Mouse (Mus musculus) frontal cortex, postnatal 25 days (tissue): ENCODE results near the gene Troap.

Experiments
- DNase-seq, 2 experiments: peaks; one replicate each; pipeline ENCODE4 v3.0.0; 2022; ENCODE audit warnings: low spot score in 2 of 2

The Troap gene

DNA sequence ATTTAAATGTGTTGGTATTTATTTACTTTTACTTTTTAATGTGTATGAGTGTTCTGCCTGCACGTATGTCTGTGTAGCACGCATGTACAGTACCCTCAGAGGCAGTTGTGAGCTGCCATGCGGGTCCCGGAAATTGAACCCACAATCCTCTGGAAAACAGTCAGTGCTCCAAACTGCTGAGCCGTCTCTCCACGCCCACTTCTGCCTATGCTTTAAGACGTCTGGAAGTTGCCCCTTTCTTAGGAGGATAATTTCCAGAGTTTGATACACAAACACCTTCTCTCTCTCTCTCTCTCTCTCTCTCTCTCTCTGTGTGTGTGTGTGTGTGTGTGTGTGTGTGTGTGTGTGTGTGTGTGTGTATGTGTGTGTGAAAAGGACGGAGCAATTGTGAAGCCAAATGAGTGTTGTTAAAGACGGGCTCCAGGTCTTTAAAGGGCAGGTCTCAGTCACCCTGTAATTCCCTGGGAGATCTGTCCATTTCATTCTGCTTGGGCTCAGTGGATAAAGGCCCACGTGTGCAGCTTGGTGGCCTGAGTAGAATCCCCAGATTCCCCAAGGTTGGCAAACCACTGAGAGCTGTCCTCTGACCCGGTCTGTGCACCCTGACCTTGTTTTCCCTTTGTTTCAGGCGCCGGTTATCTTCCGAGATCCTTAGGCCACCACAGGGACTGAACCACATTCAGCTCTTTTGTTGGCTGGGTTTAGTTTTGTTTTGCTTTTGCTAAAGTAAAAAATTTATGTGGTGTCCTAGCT is 40.1 kb downstream of the Troap start:
- DNase-seq: no peak

DNA sequence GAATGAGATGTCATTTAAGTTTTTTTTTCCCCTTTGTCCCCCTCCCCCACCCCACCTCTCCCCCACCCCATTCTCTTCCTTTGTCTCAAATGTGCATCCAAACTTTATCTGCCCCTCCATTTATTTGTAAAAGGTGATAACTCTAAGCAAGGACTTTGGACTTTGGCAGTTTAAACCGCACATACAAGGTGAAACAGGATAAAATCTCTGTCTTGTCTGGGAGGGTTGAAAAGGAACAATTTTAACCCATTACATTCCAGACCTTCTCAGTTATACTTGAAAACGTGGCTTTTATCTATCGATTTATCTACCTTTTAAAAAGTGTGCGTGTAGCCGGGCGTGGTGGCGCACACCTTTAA is 40.7 kb downstream of the Troap start:
- DNase-seq: no peak

DNA sequence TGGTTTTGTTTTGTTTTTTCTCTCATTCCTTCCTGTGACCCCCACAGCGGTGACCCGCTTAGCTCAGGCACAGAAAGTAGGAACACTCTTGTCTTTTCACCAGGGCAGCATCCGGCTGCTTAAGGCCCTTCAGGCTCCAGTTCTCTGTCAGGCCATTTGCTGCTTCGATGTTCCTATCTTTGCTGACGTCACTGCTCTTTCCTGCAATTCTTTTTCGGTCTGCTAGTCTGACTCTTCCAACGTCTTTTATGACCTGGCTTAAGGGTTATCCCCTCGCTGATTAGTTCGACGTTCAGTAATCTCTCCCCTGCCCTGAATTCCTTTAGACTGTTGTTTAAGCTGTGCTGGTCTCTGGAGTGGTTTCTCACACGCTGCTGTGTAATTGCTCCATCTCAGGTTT is 42.2 kb downstream of the Troap start:
- no peak for DNase-seq

DNA sequence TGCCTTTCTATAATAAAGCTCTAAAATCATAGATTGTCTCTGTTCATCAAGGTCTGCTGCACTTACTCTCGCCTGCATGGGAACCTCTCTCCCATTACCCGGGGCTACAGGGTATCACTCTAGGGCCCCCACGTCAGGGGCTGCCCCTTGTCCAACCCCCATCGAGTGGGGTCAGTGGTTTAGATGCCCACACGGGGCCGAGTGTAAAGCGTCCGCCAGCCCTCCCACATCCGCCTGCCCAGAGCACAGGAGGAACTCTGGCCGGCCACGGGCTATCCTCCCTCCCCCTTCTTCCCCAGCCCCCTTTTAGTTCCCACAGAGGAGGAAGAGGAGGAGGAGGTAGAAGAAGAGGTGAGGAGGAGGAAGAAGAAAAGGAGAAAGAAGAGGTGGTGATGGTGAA is 46.4 kb downstream of the Troap start:
- no peak for DNase-seq

DNA sequence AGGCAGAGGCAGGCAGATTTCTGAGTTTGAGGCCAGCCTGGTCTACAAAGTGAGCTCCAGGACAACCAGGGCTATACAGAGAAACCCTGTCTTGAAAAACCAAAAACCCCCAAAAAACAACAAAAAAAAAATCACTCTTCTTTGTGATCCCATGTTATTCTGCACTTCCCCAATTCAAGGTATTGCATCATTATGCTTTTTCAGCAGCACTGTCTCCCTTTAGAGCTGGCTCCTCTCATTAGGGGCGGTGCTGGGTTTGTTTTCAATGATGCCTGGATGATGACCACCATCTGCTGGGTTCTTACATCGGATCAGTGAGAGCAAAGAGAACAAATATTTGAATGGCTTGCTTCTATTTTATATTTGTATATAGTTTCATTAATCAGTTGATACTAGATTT is 48.3 kb downstream of the Troap start:
- no peak for DNase-seq

DNA sequence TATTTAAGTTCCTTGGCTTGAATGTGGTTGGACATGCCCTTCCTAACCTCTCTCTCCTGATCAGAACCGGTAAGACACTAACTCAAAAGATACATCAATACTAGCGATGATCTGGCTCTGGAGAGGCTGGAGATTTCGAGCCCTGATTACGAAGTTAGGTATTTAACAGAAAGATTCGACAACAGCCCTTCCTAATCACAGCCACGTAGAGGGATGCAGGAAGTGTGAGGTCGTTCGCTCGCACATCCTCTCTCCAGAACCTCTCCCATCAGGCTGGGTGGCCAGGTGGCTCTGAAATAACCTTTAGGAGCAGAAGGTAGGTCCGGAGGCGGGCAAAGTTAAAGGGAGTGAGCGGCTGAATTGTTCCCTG is 51.3 kb downstream of the Troap start, which contains the start of gene Spats2:
TSS of gene Spats2 (plus strand) at position 206 of the 370 bp plus-strand sequence.
- DNase-seq: no peak

DNA sequence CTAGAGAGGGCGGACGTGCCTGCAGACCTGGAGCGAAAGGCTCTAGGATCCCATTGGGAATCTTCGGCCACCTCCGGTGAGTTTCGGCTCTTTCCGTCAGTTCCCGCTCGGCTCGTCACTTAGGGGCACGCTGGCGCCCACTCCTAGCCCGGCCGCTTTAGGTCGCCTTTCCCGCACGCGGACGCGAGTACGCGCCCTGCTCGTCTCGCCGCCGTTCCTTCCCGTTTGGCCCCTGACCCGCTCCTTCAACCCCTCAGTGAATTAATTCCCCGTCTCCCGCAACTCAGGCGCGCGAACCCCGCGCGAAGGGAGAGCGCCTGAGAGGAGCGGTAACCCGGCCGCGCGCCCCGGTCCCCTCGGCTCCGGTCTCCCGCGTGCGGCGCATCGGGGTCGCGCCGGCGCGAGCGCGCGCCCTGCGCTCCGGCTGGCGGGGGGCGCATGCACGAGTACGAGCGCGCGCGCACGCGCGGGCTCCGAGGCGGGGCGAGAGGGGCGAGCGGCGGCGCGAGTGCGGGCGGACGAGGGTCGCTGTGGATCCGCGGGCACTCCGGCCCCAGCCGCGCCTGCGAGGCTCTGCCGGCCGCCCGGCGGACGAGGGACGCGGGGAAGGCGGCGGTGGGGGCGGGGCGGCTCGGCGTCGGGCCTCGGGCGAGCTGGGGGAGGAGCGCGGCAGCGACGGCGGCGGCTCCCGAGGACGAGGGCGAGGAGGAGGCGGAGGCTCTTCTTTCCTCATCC is 51.9 kb downstream of the Troap start:
- peak; percentile 86 to 87 for DNase-seq

DNA sequence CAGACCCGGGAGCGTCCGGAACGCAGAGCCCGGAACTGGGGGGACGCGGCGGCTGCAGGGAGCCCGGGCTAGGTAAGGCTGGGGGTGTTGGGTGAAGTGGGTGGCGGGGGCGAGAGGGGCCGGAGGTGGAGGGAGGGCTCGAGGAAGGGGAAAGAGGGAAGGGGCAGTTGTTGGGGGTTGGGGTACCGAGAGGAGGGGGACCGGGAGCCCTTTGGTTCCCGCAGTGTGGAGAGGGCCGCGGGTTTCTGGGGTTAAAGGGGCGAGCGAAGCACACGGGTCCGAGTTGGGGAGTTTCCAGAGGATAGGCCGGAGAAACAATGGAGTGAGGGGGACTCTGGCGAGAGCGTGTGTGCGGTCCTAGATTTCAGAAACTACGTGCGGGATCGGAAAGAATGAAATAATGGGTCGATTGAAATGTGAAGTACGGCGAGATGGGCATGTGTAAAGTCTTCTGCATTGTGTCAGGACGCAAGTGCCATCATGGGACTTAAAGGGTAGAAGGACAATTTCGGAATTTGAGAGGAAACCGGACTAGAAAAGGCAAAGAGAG is 52.5 kb downstream of the Troap start:
- no peak for DNase-seq

DNA sequence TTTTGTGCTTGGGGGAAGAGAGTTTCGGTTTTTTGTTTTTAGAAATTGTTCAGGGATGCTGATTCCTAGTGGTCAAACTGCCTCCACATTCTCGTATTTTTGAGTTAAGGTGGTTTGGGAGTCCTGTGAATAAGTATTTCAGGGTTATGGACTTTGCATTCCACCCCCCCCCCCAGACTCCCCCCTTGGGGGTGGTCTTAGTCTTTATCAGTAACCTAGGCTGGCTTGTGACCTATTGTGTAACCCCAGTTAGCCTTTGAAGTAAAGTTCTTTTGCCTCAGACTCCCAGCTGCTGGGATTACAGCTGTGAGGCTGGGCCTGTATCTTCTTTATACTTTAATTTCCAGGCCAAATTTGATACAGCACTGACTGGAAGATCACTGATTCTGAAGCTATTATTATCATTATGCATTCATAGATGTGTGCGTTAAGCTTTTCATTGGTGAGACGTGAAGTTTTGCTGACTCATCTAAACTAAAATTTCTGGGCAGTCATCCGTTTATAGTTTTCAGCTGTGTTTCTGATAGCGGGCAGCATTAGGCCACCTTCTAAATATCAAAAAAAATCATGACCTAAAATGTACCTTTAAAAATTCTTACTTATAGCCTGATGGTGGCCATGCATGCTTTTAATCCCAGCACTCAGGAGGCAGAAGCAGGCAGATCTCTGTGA is 53.6 kb downstream of the Troap start:
- DNase-seq: no peak

DNA sequence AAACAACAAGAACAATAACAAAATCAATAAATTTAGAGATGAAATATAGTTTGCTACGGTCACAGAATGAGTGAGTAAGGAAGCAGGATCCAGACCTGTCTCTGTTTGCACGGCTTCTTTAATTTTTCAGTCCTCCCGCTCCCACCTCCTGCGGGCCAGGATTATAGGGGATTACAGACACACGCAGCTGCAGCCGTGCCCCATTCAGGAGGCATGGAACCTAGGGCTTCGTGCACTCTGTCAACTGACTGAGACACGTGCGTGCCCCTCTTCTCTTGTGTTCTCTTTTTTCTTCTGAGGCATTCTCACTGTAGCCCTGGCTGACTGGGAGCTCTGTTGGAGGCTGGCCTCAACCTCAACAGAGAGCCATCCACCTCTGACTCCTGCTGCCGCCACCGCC is 55.1 kb downstream of the Troap start:
- DNase-seq: no peak

DNA sequence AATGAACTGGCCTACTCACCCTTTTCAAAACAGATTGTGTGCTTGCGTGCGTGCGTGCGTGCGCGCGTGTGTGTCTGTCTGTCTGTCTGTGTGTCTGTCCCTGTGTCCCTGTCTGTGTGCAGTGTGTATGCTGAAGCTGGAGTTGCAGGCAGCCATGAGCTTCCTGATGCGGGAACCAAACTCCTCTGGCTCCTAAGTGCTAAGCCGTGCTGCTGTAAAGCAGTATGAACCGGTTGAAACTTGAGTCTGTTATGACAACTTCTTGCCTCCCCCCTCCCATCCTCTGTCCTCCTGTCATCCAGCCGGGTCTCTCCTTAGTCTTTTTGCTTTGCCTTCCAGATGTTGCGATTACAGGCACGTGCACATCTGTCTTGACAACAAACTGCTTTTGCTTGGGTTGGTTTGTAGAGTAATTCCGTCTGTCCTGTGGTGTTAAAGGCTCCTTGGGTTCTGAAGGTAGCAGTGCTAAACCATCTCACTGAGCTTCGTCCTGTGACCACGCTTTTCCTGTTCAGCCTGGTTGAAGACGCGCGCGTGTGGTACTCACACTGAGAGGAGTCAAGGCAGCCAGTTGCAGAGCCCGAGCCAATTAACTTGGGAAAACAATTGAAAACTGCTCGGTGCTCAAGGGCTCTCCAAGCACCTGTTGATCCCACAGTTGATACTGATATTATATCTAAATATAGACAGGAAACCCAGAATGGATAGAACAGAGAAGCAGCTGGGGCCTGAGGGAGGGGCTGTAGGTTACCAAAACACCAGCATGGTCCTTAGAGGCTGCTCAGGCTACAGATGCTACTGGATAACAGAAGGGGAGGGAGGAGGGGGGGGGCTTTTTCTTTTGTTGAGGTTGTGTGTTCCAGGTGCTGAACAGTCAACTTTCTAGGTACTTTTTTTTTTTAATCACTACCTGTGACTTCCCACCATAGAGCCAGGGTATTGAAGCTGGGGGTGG is 55.9 kb downstream of the Troap start:
- no peak for DNase-seq
